Mouse (Mus musculus) stomach, embryonic 14.5 days (tissue): ENCODE results near the gene Edem2. TPM values are rescaled to one million over a fixed set of nuclear protein-coding genes. Genes with fewer than 3 reads are reported as not detected.
A peak's percentile ranks its signal among the peaks of the same experiment; 100 is the strongest.

ENCODE experiments used
- ATAC-seq: fragments of 200-750 bp; cut with Nextera tagmentation; 2 replicates; pipeline ENCODE4 v1.8.0; 2017; ENCODE audit warnings: low read depth, moderate TSS enrichment; ENCODE audit not compliant: insufficient number of reproducible peaks, insufficient read depth, low FRiP score
- H3K27ac ChIP-seq: fragments of 300-500 bp; sonication (generic); 2 replicates; pipeline ENCODE4 v1.5.1; 2014; ENCODE audit warnings: mild to moderate bottlenecking, low read length, moderate library complexity, mixed read lengths
- H3K27me3 ChIP-seq: fragments of 300-500 bp; sonication (generic); 2 replicates; pipeline ENCODE4 v1.6.1; 2014; ENCODE audit warnings: low read length, control low read depth, mixed read lengths; ENCODE audit not compliant: control insufficient read depth, insufficient read depth
- H3K36me3 ChIP-seq: fragments of 300-500 bp; sonication (generic); 2 replicates; pipeline ENCODE4 v1.6.1; 2014; ENCODE audit warnings: mild to moderate bottlenecking, control low read depth, low read length, moderate library complexity, mixed read lengths; ENCODE audit not compliant: control insufficient read depth, insufficient read depth
- H3K4me1 ChIP-seq: fragments of 300-500 bp; sonication (generic); 2 replicates; pipeline ENCODE4 v1.6.1; 2014; ENCODE audit warnings: low read length, control low read depth, mixed read lengths; ENCODE audit not compliant: control insufficient read depth, insufficient read depth
- H3K4me2 ChIP-seq: fragments of 300-500 bp; sonication (generic); replicated peaks from 2 replicates; pipeline ENCODE4 v1.6.1; 2014; ENCODE audit warnings: low read depth, low read length, control low read depth
- H3K4me3 ChIP-seq: fragments of 300-500 bp; sonication (generic); 2 replicates; pipeline ENCODE4 v1.5.1; 2014; ENCODE audit warnings: low read depth, low read length, control low read depth
- H3K9ac ChIP-seq: fragments of 300-500 bp; sonication (generic); replicated peaks from 2 replicates; pipeline ENCODE4 v1.6.1; 2014; ENCODE audit warnings: low read depth, mild to moderate bottlenecking, control low read depth, low read length, moderate library complexity, mixed read lengths
- H3K9me3 ChIP-seq: fragments of 300-500 bp; sonication (generic); 2 replicates; pipeline ENCODE4 v1.6.1; 2016; ENCODE audit warnings: low read depth, low read length, control low read depth; ENCODE audit not compliant: control insufficient read depth
- WGBS: fragments of 180-500 bp; shearing (Covaris S2); extraction: QIAGEN DNeasy Blood & Tissue Kit; methylation state at CpG from one replicate; pipeline ENCODE4 v1.1.7; 2014; 5-methylcytosine and 5-hydroxymethylcytosine counted together
- polyA plus RNA-seq: library from polyadenylated mRNA; unstranded; fragments of >200 nt; fragmentation: Nextera tagmentation; extraction: Ambion mirVana; gene quantifications from 2 replicates; pipeline ENCODE4 v1.2.1, GENCODE M21; 2014

Edem2 gene
- polyA plus RNA-seq, 1 experiment from 2014 or later = 41.6 TPM

GRCm38 (mm10) chr2:155691723-155692493 is 37.4 kb downstream of the Edem2 start, which contains the start of gene Trpc4ap:
TSS of gene Trpc4ap (minus strand) at chr2:155692384.
- H3K27ac ChIP-seq = peak within 1 kb of the TSS; percentile 81
- H3K9me3 ChIP-seq = no peaks in the 10 kb centered on the region
- H3K4me2 ChIP-seq = peak within 1 kb of the TSS; percentile 64
- H3K4me3 ChIP-seq = peak within 1 kb of the TSS; percentile 71
- H3K27me3 ChIP-seq = no peaks in the 10 kb centered on the region
- peak; percentile 96 for ATAC-seq
- peak within 1 kb of the TSS; percentile 78 for H3K9ac ChIP-seq
- peaks cover 13% of the 10 kb centered on the region for H3K4me1 ChIP-seq
- no peaks in the 10 kb centered on the region for H3K36me3 ChIP-seq
- WGBS = under 1% methylated on average over 56 of the region's 72 CpGs

- Histone ChIP-seq H3K9me3 (no peaks in the 10 kb centered on the region), H3K4me1 (peaks cover 13% of the 10 kb centered on the region), H3K36me3 (no peaks in the 10 kb centered on the region), H3K4me3 (peak overlapping the region; percentile 71), H3K27me3 (no peaks in the 10 kb centered on the region), H3K4me2 (peak overlapping the region; percentile 64), H3K27ac (peak overlapping the region; percentile 81), H3K9ac (peak overlapping the region; percentile 78)
- 2% methylated on average over 8 of the region's 8 CpGs for WGBS
- ATAC-seq = no peak
These were observed 37.9 kb downstream of the Edem2 start for GRCm38 (mm10) chr2:155691336-155691722.

DNA sequence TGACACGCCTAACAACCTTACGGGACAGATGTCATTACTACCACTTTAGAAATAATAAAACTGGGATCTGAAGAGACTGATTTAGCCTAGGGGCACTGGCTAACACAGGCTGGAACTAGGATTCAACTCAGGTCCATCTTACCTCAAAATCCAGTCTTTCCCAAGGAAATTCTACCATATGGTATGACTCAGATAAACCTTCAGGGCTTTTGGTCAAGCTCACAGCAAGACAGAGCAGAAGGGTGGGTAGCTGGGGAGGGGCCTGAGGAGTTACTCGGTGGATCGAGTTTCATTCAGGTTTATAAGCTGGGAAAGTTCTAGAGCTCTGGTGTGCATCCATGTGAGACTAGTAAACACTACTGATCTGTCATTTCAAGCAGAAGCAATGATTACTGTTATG is 40.1 kb downstream of the Edem2 start:
- 74% methylated on average over 4 of the region's 4 CpGs for WGBS
- no peaks in the 10 kb centered on the region for H3K9me3 ChIP-seq
- peaks cover 13% of the 10 kb centered on the region for H3K4me1 ChIP-seq
- no peaks in the 10 kb centered on the region; the same call in 1 of the 2 replicates for H3K36me3 ChIP-seq
- H3K9ac ChIP-seq = no peak overlapping the region
- ATAC-seq = no peak
- H3K27me3 ChIP-seq = no peaks in the 10 kb centered on the region
- no peak overlapping the region for H3K4me2 ChIP-seq
- no peak overlapping the region for H3K27ac ChIP-seq
- H3K4me3 ChIP-seq = no peak overlapping the region

DNA sequence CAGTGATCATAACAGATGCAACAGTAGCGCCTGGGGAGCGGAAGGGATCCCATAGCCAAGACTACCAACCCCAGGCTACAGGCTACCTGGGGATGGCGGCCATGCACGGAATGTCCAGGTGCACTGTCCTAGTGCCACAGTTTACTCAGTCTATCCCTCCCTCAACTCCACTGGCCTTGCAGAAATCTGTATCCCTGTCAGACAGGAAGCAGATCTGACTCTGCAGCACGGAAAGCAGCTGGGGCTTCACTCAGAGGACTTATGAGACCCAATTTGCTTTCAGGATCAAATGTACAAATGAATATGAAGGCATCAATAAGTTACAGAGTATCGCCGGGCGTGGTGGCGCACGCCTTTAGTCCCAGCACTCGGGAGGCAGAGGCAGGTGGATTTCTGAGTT is 41.5 kb downstream of the Edem2 start:
- Histone ChIP-seq H3K4me2 (no peak overlapping the region), H3K4me1 (peaks cover 13% of the 10 kb centered on the region), H3K9me3 (no peaks in the 10 kb centered on the region), H3K4me3 (no peak overlapping the region), H3K27me3 (no peaks in the 10 kb centered on the region), H3K27ac (no peak overlapping the region), H3K36me3 (no peaks in the 10 kb centered on the region; the same call in 1 of the 2 replicates), H3K9ac (no peak overlapping the region)
- no peak for ATAC-seq
- 92% methylated on average over 11 of the region's 11 CpGs for WGBS

DNA sequence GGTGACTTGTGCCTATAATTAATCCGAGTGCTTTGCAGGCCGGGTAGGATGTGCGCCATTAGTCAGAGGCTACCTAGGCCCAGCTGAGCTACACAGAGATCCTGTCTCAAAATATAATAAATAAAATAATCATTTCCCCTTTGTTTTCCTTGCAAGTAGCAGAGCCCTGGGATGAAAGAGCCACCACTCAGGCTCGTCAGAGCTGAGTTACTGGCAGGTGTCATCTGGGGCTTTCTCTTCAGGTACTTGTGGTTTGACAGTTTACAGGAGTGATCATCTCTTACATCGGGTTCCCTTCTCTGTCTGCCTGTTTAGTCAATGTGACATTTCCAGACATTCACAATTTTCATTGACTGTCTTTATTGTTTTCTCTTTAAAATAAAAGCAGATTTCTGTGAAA is 42.7 kb downstream of the Edem2 start:
- no peaks in the 10 kb centered on the region for H3K9me3 ChIP-seq
- H3K4me2 ChIP-seq = no peak overlapping the region
- H3K27ac ChIP-seq = no peak overlapping the region
- ATAC-seq = no peak
- 84% methylated on average over 5 of the region's 5 CpGs for WGBS
- H3K9ac ChIP-seq = no peak overlapping the region
- no peaks in the 10 kb centered on the region; the same call in 1 of the 2 replicates for H3K36me3 ChIP-seq
- no peaks in the 10 kb centered on the region for H3K27me3 ChIP-seq
- peaks cover 13% of the 10 kb centered on the region for H3K4me1 ChIP-seq
- H3K4me3 ChIP-seq = no peak overlapping the region

DNA sequence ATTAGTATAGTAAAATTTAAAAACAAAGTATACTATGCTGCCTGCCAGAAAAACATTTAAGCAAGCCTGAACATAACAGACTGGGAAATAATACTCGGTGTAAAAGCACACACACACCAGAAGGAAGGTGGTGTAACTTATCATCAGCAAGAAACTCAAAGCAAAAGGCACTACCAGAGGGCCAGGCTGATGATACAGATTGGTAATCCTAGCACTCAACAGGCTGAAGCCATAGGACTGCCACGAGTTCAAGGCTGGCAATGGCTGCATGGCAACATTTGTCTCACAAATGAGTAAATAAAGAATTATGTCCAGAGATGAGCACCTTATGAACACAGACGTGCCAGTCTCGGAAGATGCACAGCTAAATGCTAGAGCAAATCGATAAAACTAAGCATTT is 45.5 kb downstream of the Edem2 start:
- H3K27me3 ChIP-seq = no peaks in the 10 kb centered on the region
- no peak overlapping the region for H3K4me3 ChIP-seq
- 87% methylated on average over 5 of the region's 5 CpGs for WGBS

DNA sequence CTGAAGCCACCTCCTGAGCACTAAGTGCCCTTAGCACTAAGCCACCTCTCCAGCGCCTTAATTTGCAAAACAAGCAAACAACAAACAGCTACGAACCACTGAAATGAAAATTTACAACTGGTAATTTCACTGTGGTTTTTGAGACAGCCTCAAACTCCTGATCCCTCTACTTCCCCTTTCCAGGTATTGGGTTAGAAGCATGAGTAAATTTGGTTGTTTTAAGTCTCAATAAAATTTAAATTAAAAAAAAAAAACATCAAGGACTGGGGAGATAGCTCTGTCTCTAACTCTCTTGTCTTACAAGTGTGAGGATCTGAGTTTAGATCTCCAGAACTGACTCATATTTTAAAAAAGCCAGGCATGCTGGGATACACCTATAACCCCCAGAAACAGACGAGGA is 46.1 kb downstream of the Edem2 start:
- no peak overlapping the region for H3K9ac ChIP-seq
- no peaks in the 10 kb centered on the region; the same call in 1 of the 2 replicates for H3K36me3 ChIP-seq
- no peak for ATAC-seq
- no peaks in the 10 kb centered on the region for H3K9me3 ChIP-seq
- no peak overlapping the region for H3K27ac ChIP-seq
- H3K4me2 ChIP-seq = no peak overlapping the region
- H3K27me3 ChIP-seq = no peaks in the 10 kb centered on the region
- no peak overlapping the region for H3K4me3 ChIP-seq
- no peaks in the 10 kb centered on the region for H3K4me1 ChIP-seq
- 63% methylated on average over 3 of the region's 3 CpGs for WGBS

More for the DNA sequence above, 45.5 kb downstream of the Edem2 start:
- H3K9me3 ChIP-seq = no peaks in the 10 kb centered on the region
- H3K9ac ChIP-seq = no peak overlapping the region
- no peak overlapping the region for H3K4me2 ChIP-seq
- ATAC-seq = no peak
- H3K27ac ChIP-seq = no peak overlapping the region
- H3K36me3 ChIP-seq = no peaks in the 10 kb centered on the region; the same call in 1 of the 2 replicates
- H3K4me1 ChIP-seq = no peaks in the 10 kb centered on the region

DNA sequence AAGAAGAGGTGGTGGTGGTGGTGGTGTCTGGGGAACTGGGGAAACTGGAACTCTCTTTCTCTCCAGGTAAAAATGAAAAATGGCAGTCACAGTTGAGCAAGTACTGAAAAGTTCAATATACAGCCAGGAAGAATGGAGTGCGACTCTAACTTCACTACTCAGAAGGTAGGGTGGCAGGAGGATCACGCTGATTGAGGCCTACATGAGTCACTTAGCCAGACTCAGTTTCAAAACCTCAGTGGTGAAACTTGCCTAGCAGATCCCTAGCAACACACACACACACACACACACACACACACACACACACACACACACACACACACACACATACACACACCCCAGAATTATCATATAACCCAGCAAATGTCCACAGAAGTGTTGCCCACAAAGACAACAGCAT is 47.4 kb downstream of the Edem2 start:
- WGBS = 87% methylated on average over 2 of the region's 2 CpGs
- Histone ChIP-seq H3K9me3 (no peaks in the 10 kb centered on the region), H3K36me3 (no peaks in the 10 kb centered on the region; the same call in 1 of the 2 replicates), H3K9ac (no peak overlapping the region), H3K4me2 (no peak overlapping the region), H3K27ac (no peak overlapping the region), H3K27me3 (no peaks in the 10 kb centered on the region), H3K4me3 (no peak overlapping the region), H3K4me1 (no peaks in the 10 kb centered on the region)
- ATAC-seq = no peak
